Mouse (Mus musculus) kidney, adult 8-10 months (tissue): ENCODE measurements around the gene Smbd1.

Source experiments
- DNase-seq, 2 experiments: peaks; one replicate each; pipeline ENCODE4 v3.0.0; 2022

Gene Smbd1

GRCm38 (mm10) chr16:32812888-32813361 lies 2.6 kb upstream of the Smbd1 start:
- DNase-seq = peak; percentile 70 to 84

GRCm38 (mm10) chr16:32807408-32808185 lies 2.7 kb downstream of the Smbd1 start:
- peak; percentile 17 to 31 for DNase-seq

DNA sequence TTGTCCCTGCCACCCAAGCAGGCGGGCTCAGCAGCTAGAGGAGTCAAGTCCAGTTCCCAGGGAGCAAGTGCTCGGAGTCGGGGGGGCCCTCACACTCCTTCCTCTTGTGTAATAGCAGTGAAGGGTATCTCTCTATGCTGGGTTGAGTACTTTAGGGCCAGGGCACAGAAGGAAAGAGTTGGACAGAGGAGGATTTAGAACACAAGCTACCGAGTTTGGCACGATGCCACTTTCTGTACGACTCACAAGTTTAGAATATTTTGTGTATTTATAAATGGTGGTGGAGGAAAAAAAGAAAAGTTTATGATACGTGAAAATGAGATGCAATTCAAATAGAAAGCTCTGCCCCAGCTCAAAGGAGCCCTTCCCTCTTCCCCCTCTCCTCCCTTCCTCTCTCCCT lies 5.1 kb downstream of the Smbd1 start:
- DNase-seq = no peak

DNA sequence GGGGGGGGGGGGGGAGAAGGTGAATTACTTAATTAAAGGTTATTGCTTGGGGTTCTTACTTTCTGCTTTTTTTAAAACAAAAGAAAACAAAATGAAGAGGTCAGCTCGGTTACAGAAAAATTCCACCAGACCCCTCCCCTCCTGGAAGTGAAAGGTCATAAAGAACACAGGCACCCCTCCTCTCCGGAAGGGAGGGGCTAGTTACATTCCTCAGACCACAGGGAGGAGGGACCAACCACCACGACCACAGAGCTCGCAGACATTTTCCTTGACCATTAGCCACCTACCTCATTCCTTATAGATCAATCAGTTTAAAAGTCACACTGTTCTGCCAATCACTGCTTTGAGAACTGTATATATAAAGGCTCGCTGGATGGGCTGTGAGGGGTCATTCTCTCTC lies 6.4 kb downstream of the Smbd1 start:
- no peak for DNase-seq

GRCm38 (mm10) chr16:32803252-32803853 lies 6.9 kb downstream of the Smbd1 start:
- DNase-seq = peak; percentile 59 to 65

GRCm38 (mm10) chr16:32797426-32797689 lies 12.9 kb downstream of the Smbd1 start, which contains the start of gene Muc20:
TSS of gene Muc20 (minus strand) at chr16:32797435.
- no peak for DNase-seq

DNA sequence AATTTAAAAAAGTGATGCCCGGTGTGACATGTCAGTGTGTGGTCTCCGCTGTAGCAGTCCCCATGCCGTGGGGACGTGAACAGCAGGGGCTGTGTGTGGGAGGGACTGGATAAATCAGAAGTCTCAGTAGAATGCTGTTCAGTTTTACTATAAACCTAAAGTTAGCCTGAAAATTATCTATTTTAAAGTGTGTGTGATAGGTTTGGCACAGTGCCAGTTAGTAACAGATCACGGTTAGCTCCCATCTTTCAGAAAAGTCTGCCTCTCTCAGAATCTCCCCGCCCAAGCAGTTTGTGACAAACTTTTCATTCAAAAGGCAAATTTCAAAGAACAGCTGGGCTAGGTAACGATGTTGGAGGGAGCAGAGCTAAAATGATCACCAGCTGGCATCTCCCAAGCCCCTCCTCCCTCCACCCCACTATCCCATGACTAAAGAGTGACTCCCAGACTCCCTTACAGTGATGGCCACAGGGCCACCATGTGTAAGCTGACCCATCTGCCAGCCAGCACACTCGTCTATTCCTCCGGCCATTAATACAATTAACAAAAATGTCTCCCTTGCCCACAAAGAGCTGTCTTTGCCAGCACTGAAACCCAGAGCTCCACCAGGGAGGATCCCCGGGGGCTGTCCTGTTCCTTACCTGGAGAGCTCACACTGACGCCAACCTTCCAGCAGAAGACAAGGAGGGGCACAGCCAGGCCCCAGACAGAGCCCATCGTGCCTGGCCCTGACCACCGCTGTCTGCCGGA lies 13.4 kb downstream of the Smbd1 start:
- DNase-seq = no peak

GRCm38 (mm10) chr16:32795177-32795576 lies 15.1 kb downstream of the Smbd1 start:
- DNase-seq = no peak

DNA sequence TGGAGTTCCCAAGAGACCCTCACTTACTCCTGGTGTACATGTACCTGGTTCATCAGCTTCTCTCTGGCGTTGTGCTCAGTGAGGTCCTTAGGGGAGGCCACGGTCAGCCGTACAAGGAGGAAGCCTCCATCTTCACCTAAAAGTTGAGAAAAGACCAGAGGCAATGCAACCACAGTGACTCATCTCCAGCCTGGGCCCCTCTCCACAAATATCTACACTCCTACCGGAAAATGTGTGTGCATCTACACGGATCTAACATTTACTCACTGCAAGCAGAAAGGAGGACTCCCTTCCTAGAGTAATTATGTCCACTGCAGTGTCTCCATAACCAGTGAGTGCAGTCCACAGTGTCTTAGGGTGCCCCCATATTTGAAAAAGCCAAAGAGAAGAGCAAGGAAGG lies 20.2 kb downstream of the Smbd1 start:
- no peak for DNase-seq

- no peak for DNase-seq
Observed at GRCm38 (mm10) chr16:32784840-32785239, 25.4 kb downstream of the Smbd1 start.

GRCm38 (mm10) chr16:32783324-32784062 lies 26.8 kb downstream of the Smbd1 start:
- DNase-seq = no peak

GRCm38 (mm10) chr16:32778956-32779355 lies 31.3 kb downstream of the Smbd1 start:
- no peak for DNase-seq

DNA sequence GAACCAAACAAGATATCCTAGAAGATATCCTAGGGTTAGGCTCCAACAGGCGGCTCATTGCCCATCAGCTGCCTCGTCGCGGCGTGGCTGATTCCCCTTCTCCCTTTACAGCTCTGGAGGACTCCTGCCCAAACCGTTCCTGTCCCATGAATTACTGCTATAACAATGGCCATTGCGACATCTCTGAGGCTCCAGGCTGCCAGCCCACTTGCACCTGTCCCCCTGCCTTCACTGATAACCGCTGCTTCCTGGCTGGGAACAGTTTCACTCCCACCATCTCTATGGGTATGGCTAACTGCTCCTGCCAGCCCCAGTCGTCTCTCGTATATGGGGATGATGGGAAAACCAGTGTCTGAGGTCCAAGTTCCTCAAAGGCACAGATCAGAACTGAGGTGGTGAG lies 33.6 kb downstream of the Smbd1 start:
- no peak for DNase-seq

DNA sequence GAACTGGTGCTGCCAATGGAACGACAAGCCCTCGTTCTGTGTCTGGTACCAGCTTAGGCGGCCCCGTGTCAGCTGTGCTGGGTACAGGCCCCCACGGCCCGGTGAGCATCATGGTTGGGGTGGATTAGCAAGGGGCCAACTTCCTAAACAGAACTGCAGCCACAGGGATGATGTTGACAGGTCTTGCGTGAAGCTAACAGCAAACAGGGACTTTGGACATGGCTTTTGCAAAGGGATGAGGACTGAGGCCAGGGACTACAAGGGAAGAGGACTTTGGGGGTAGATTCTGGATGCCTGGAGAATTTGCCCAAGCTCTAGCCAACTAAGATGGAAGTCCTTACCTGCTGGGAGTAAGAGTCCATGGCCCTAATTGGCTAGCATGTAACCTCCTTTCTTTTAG lies 43.4 kb downstream of the Smbd1 start:
- DNase-seq = no peak

GRCm38 (mm10) chr16:32764961-32765360 lies 45.3 kb downstream of the Smbd1 start:
- DNase-seq = no peak

GRCm38 (mm10) chr16:32764550-32764949 lies 45.7 kb downstream of the Smbd1 start:
- no peak for DNase-seq
